Mouse (Mus musculus): ENCODE results near the gene Supv3l1. TPM values are rescaled to one million over a fixed set of nuclear protein-coding genes. Genes with fewer than 3 reads are reported as not detected.

Gene Supv3l1
- 10.7 and 11.9 TPM in 2 replicates for polyA plus RNA-seq (2012; rRNA removed)

DNA sequence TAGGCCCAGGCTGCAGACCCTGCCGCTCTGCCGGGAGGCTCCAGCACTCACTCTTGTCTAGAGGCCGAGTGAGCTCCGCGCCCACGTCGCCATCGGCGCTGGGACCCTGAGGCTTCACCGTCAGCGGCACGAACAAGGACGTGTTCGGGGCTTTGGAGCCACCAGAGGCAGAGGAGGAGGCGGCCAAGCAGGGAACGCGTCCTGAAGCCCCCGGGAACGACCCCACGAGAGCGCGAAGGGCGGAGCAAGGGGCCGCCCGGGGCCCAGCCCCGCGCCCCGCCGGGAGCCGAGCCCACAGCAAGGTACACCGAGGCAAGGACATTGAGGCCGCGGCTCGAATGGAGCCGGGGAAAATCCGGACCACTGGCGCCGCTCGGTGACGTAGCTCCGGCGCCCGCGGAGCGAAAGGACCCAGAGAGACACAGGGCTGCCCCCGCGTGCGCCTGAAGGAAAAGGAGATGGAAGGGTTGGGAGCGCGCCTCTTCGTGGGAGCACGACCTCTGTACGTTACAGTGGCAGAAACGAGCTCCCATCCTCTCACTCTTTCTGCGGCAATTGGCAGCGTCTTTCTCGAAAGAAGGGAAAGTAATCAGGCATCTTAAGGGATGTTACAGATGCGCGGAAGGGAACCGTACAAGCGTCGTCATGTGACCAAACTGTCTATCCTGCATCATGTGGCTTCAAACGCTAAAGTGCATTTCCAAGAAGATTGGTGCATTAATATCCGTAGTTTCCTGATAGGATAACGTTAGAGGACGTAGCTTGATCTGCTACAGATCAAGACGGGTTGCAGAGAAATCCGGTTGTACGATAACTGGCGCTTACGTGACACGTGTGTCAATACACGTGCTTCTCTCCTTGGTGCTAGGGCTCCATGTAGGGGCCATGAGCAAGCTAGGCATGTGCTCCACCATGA, at the start of gene Supv3l1, which contains the start of gene 4930507D05Rik:
Supv3l1 (minus strand) TSS at position 375 of the 916 bp plus-strand sequence.
4930507D05Rik (plus strand) TSS at position 126 of the 916 bp plus-strand sequence.

DNA sequence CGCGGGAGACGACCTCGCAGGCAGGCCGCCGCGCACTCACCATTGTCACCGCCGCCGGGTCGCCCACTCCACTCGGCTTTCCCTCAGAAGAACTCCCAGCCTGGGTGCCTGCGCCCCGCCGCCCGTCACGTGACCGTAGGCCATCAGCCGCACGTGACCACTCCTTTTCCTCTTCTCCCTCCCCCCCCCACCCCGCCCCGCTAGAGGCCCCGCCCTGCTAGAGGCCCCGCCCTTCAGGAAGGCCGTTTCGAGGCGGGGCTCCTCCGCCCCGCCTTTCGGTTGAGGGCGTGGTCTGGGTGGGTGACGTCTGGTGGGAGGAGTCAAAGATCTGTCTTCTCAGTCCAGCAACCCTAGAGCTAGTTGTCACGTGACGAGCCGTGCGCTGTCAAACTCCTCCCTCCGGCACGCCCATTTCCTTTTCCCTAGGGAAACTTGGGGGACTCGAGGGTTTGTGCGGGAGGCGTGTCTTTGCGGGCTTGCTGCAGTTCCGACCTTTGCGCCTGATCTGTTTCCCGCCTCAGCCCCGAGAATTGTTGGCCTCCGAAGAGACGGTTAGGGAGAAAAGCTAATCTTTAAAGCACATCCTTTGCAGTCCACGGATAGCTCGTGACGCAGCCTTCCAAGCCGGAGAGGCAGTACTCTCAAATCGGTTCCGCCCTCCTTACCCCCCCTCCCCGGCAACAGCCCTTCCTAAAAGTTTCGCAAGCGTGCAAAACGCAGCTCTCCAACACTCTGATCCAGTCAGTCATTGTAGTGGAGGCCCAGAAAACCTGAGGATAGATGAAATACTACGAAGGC, 37.3 kb upstream of the Supv3l1 start, which contains the start of gene Vps26a:
Vps26a (minus strand) TSS at position 188 of the 798 bp plus-strand sequence.

DNA sequence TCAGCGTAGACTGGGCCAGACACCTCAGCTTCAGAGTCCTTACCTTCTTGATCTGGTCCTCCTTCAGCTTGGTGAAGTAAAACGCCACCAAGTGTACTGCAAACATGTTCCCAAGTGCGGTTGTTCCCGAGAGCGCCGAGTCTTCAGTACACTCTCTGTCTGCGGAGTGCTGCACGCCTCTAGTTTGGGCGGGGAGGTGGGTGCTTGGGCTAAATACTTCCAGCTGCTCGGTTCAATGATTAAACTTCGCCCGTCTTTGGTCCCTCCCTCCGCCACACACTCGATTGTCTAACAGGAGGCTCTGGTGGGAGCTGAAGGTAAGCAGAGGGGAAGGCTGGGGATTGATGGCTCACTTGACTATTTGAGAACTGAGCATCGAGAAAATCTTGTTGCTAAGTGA, 27.3 kb downstream of the Supv3l1 start, which contains the start of gene Hkdc1:
Hkdc1 (minus strand) TSS at position 237 of the 400 bp plus-strand sequence.

GRCm38 (mm10) chr10:62379808-62380207, 69.7 kb downstream of the Supv3l1 start, which contains the start of gene Hk1:
Gene Hk1, minus strand, starts transcription at chr10:62379908.

Other genes with a start within 250 kb of the Supv3l1 start
- 267 and 271 TPM in 2 replicates for gene Tspan15, start 218.5 kb downstream of the Supv3l1 start, polyA plus RNA-seq (2012; rRNA removed)
- gene Tacr2, start 197.3 kb downstream of the Supv3l1 start, polyA plus RNA-seq (2012; rRNA removed), result 19.3 and 24.5 TPM in 2 replicates
- gene Hk1, start 69.8 kb downstream of the Supv3l1 start, polyA plus RNA-seq (2012; rRNA removed), result 87.9 and 91.0 TPM in 2 replicates
- 7.9 and 14.6 TPM in 2 replicates for gene Hkdc1, start 27.2 kb downstream of the Supv3l1 start, polyA plus RNA-seq (2012; rRNA removed)
- not detected in 2 replicates for gene 4930507D05Rik, start 249 bp downstream of the Supv3l1 start, polyA plus RNA-seq (2012; rRNA removed)
- 4.7 and 4.8 TPM in 2 replicates for gene Vps26a, start 37.1 kb upstream of the Supv3l1 start, polyA plus RNA-seq (2012; rRNA removed)
- 6.4 and 9.5 TPM in 2 replicates for gene Srgn, start 77.7 kb upstream of the Supv3l1 start, polyA plus RNA-seq (2012; rRNA removed)
- 34.7 and 39.4 TPM in 2 replicates for gene Kif1bp, start 128.7 kb upstream of the Supv3l1 start, polyA plus RNA-seq (2012; rRNA removed)
- 5.8 and 6.5 TPM in 2 replicates for gene Ddx21, start 152.5 kb upstream of the Supv3l1 start, polyA plus RNA-seq (2012; rRNA removed)
- 6.9 and 7.8 TPM in 2 replicates for gene Ddx50, start 201.5 kb upstream of the Supv3l1 start, polyA plus RNA-seq (2012; rRNA removed)

All from colon, adult 2 months (tissue).